Mouse (Mus musculus): ENCODE measurements around the gene Hist1h3c.

Hist1h3c gene

GRCm38 (mm10) chr13:23757211-23757773, 11.9 kb upstream of the Hist1h3c start:
- peak; percentile 62 for DNase-seq (ENCODE audit: low read depth, low spot score)

- peak; percentile 97 for DNase-seq (ENCODE audit: low read depth, low spot score)
These were observed 11.4 kb upstream of the Hist1h3c start, which contains the start of gene Hist1h4b for GRCm38 (mm10) chr13:23756790-23757189. Gene Hist1h4b, plus strand, starts transcription at chr13:23757013.

GRCm38 (mm10) chr13:23755000-23755399, 9.6 kb upstream of the Hist1h3c start:
- DNase-seq (ENCODE audit: low read depth, low spot score), result no peak

- peak; percentile 40 for DNase-seq (ENCODE audit: low read depth, low spot score)
These were observed 8.1 kb upstream of the Hist1h3c start for GRCm38 (mm10) chr13:23753314-23754078.

GRCm38 (mm10) chr13:23752742-23753172, 7.4 kb upstream of the Hist1h3c start:
- peak; percentile 50 for DNase-seq (ENCODE audit: low read depth, low spot score)

GRCm38 (mm10) chr13:23752067-23752741, 6.8 kb upstream of the Hist1h3c start, which contains the start of gene Hist1h3b:
Gene Hist1h3b, plus strand, starts transcription at chr13:23752267.
- DNase-seq (ENCODE audit: low read depth, low spot score), result peak; percentile 96

GRCm38 (mm10) chr13:23751478-23751956, 6.1 kb upstream of the Hist1h3c start:
- peak; percentile 64 for DNase-seq (ENCODE audit: low read depth, low spot score)

GRCm38 (mm10) chr13:23750839-23751477, 5.6 kb upstream of the Hist1h3c start, which contains the start of gene Hist1h2ab:
Gene Hist1h2ab, plus strand, starts transcription at chr13:23751126.
- peak; percentile 85 for DNase-seq (ENCODE audit: low read depth, low spot score)

GRCm38 (mm10) chr13:23749563-23750121, 4.2 kb upstream of the Hist1h3c start:
- DNase-seq (ENCODE audit: low read depth, low spot score), result peak; percentile 42

GRCm38 (mm10) chr13:23747892-23748288, 2.5 kb upstream of the Hist1h3c start:
- DNase-seq (ENCODE audit: low read depth, low spot score), result peak; percentile 58

- DNase-seq (ENCODE audit: low read depth, low spot score), result peak; percentile 62
These were observed 1.9 kb upstream of the Hist1h3c start for GRCm38 (mm10) chr13:23747081-23747891.

- DNase-seq (ENCODE audit: low read depth, low spot score), result peak; percentile 88
These were observed 1.0 kb upstream of the Hist1h3c start, which contains the start of gene Hist1h2bb for GRCm38 (mm10) chr13:23746201-23747080. Gene Hist1h2bb, plus strand, starts transcription at chr13:23746734.

GRCm38 (mm10) chr13:23744421-23745380, 701 bp downstream of the Hist1h3c start:
- DNase-seq (ENCODE audit: low read depth, low spot score), result peak; percentile 58

GRCm38 (mm10) chr13:23743963-23744362, 1.4 kb downstream of the Hist1h3c start:
- DNase-seq (ENCODE audit: low read depth, low spot score), result peak; percentile 46

- DNase-seq (ENCODE audit: low read depth, low spot score), result peak; percentile 21
These were observed 2.2 kb downstream of the Hist1h3c start for GRCm38 (mm10) chr13:23743215-23743614.

GRCm38 (mm10) chr13:23742007-23742406, 3.4 kb downstream of the Hist1h3c start:
- no peak for DNase-seq (ENCODE audit: low read depth, low spot score)

- peak; percentile 29 for DNase-seq (ENCODE audit: low read depth, low spot score)
These were observed 4.5 kb downstream of the Hist1h3c start for GRCm38 (mm10) chr13:23740910-23741309.

- no peak for DNase-seq (ENCODE audit: low read depth, low spot score)
These were observed 5.1 kb downstream of the Hist1h3c start for GRCm38 (mm10) chr13:23740256-23740840.
